Mouse (Mus musculus): Measurements from ENCODE around the gene Gm3435. TPM values are rescaled to one million over a fixed set of nuclear protein-coding genes. Genes with fewer than 3 reads are reported as not detected.
"Not testable (repeated sequence)": the region's sequence is repeated elsewhere in the genome, so short reads cannot be mapped to it uniquely, and the experiment has no call there.

Gene Gm3435
- polyA plus RNA-seq, 1 experiment from 2014 or later = 7.7 TPM

GRCm38 (mm10) chr17:14994140-14994539 is 15.8 kb upstream of the Gm3435 start:
- not testable (repeated sequence) for H3K9ac ChIP-seq (replicated peaks); H3K27me3 ChIP-seq; H3K36me3 ChIP-seq; H3K4me3 ChIP-seq; H3K4me2 ChIP-seq (replicated peaks); ATAC-seq (replicated peaks); H3K9me3 ChIP-seq; H3K4me1 ChIP-seq; H3K27ac ChIP-seq (replicated peaks)
- WGBS = no CpG with 5 or more reads among the region's 5 CpGs

- no CpG with 5 or more reads among the region's 4 CpGs for WGBS
- not testable (repeated sequence) for H3K27me3 ChIP-seq; H3K9me3 ChIP-seq; H3K4me3 ChIP-seq; H3K4me2 ChIP-seq (replicated peaks); H3K9ac ChIP-seq (replicated peaks); H3K36me3 ChIP-seq; H3K27ac ChIP-seq (replicated peaks); H3K4me1 ChIP-seq; ATAC-seq (replicated peaks)
These were observed 9.9 kb upstream of the Gm3435 start for GRCm38 (mm10) chr17:15000047-15000446.

GRCm38 (mm10) chr17:15009088-15009487 is 888 bp upstream of the Gm3435 start:
- H3K9me3 ChIP-seq; H3K36me3 ChIP-seq; H3K4me1 ChIP-seq; H3K4me2 ChIP-seq (replicated peaks); H3K9ac ChIP-seq (replicated peaks); ATAC-seq (replicated peaks); H3K27me3 ChIP-seq; H3K27ac ChIP-seq (replicated peaks); H3K4me3 ChIP-seq: not testable (repeated sequence)
- no CpG with 5 or more reads among the region's 3 CpGs for WGBS

GRCm38 (mm10) chr17:15021503-15022220 is 11.7 kb downstream of the Gm3435 start:
- H3K27me3 ChIP-seq; H3K4me1 ChIP-seq; H3K36me3 ChIP-seq; H3K27ac ChIP-seq (replicated peaks); H3K9ac ChIP-seq (replicated peaks); H3K4me2 ChIP-seq (replicated peaks); H3K4me3 ChIP-seq; ATAC-seq (replicated peaks); H3K9me3 ChIP-seq: not testable (repeated sequence)
- 90% methylated on average over 3 of the region's 3 CpGs for WGBS

GRCm38 (mm10) chr17:15023878-15024492 is 14.0 kb downstream of the Gm3435 start:
- no CpG with 5 or more reads among the region's 97 CpGs for WGBS
- not testable (repeated sequence) for H3K9ac ChIP-seq (replicated peaks)

GRCm38 (mm10) chr17:15024502-15025193 is 14.7 kb downstream of the Gm3435 start:
- H3K9ac ChIP-seq (replicated peaks); H3K27me3 ChIP-seq; H3K36me3 ChIP-seq; H3K4me1 ChIP-seq; H3K27ac ChIP-seq (replicated peaks); H3K4me3 ChIP-seq; H3K9me3 ChIP-seq; H3K4me2 ChIP-seq (replicated peaks): not testable (repeated sequence)
- no CpG with 5 or more reads among the region's 48 CpGs for WGBS
- peak; percentile 93 for ATAC-seq (replicated peaks)

More at GRCm38 (mm10) chr17:15023878-15024492, 14.0 kb downstream of the Gm3435 start:
- H3K4me1 ChIP-seq; H3K36me3 ChIP-seq; H3K4me3 ChIP-seq; H3K4me2 ChIP-seq (replicated peaks); H3K27ac ChIP-seq (replicated peaks); H3K9me3 ChIP-seq; H3K27me3 ChIP-seq: not testable (repeated sequence)
- peak; percentile 79 for ATAC-seq (replicated peaks)

- H3K4me3 ChIP-seq = not testable (repeated sequence)
These were observed 15.5 kb downstream of the Gm3435 start for GRCm38 (mm10) chr17:15025513-15025912.

GRCm38 (mm10) chr17:15031414-15031813 is 21.4 kb downstream of the Gm3435 start:
- not testable (repeated sequence) for H3K27me3 ChIP-seq; H3K9ac ChIP-seq (replicated peaks); H3K4me1 ChIP-seq; H3K27ac ChIP-seq (replicated peaks); H3K4me2 ChIP-seq (replicated peaks); H3K9me3 ChIP-seq; ATAC-seq (replicated peaks); H3K36me3 ChIP-seq; H3K4me3 ChIP-seq
- no CpG with 5 or more reads among the region's 4 CpGs for WGBS

More at GRCm38 (mm10) chr17:15025513-15025912, 15.5 kb downstream of the Gm3435 start:
- not testable (repeated sequence) for H3K36me3 ChIP-seq; H3K9me3 ChIP-seq; H3K4me2 ChIP-seq (replicated peaks); H3K27ac ChIP-seq (replicated peaks); H3K9ac ChIP-seq (replicated peaks); H3K27me3 ChIP-seq; H3K4me1 ChIP-seq; ATAC-seq (replicated peaks)
- no CpG with 5 or more reads among the region's 6 CpGs for WGBS

GRCm38 (mm10) chr17:15040455-15040854 is 30.5 kb downstream of the Gm3435 start:
- not testable (repeated sequence) for H3K4me3 ChIP-seq; ATAC-seq (replicated peaks); H3K9ac ChIP-seq (replicated peaks); H3K9me3 ChIP-seq; H3K4me1 ChIP-seq; H3K27ac ChIP-seq (replicated peaks); H3K27me3 ChIP-seq; H3K4me2 ChIP-seq (replicated peaks); H3K36me3 ChIP-seq
- WGBS = no CpG with 5 or more reads among the region's 3 CpGs

GRCm38 (mm10) chr17:15041175-15041729 is 31.3 kb downstream of the Gm3435 start, which contains the start of the genes Ermard, Tcte3 and Gm3448:
TSS of gene Ermard (plus strand) at chr17:15041208.
TSS of gene Tcte3 (minus strand) at chr17:15041488.
TSS of gene Gm3448 (minus strand) at chr17:15041537.
- H3K9me3 ChIP-seq; H3K27me3 ChIP-seq; H3K9ac ChIP-seq (replicated peaks); H3K4me2 ChIP-seq (replicated peaks); H3K27ac ChIP-seq (replicated peaks); H3K4me1 ChIP-seq; H3K36me3 ChIP-seq: not testable (repeated sequence)
- 0% methylated on average over 15 of the region's 56 CpGs for WGBS
- peak; percentile 99 for ATAC-seq (replicated peaks)
- H3K4me3 ChIP-seq = peak within 1 kb of the TSS; percentile 25; the same call in 1 of the 2 replicates

GRCm38 (mm10) chr17:15050338-15050737 is 40.4 kb downstream of the Gm3435 start:
- not testable (repeated sequence) for ATAC-seq (replicated peaks); H3K4me3 ChIP-seq; H3K36me3 ChIP-seq; H3K9me3 ChIP-seq; H3K9ac ChIP-seq (replicated peaks); H3K27me3 ChIP-seq; H3K27ac ChIP-seq (replicated peaks); H3K4me1 ChIP-seq; H3K4me2 ChIP-seq (replicated peaks)
- no CpG with 5 or more reads among the region's 1 CpGs for WGBS

GRCm38 (mm10) chr17:15052766-15053165 is 42.8 kb downstream of the Gm3435 start:
- not testable (repeated sequence) for H3K4me1 ChIP-seq; H3K4me2 ChIP-seq (replicated peaks); H3K27me3 ChIP-seq; H3K9ac ChIP-seq (replicated peaks); ATAC-seq (replicated peaks); H3K9me3 ChIP-seq; H3K27ac ChIP-seq (replicated peaks); H3K36me3 ChIP-seq; H3K4me3 ChIP-seq
- WGBS = 55% methylated on average over 1 of the region's 1 CpGs
